Mouse (Mus musculus) brain, embryonic 14.5 days (tissue): Measurements from ENCODE around the gene Bcl11a.

Experiments
- CTCF ChIP-seq: fragments of 200-500 bp; IDR thresholded peaks from 2 replicates; pipeline ENCODE4 v1.5.1; 2012; ENCODE audit warnings: inconsistent platforms, mild to moderate bottlenecking, moderate library complexity, borderline replicate concordance; ENCODE audit not compliant: insufficient read depth, insufficient read length; ENCODE audit errors: extremely low read depth
- POLR2A ChIP-seq: fragments of 200-500 bp; IDR thresholded peaks from 2 replicates; pipeline ENCODE4 v1.6.1; 2012; ENCODE audit warnings: mild to moderate bottlenecking, inconsistent platforms, borderline replicate concordance; ENCODE audit not compliant: poor library complexity, insufficient read depth, insufficient read length, severe bottlenecking; ENCODE audit errors: extremely low read depth

- TF ChIP-seq POLR2A (no peak), CTCF (no peak)
Measured at GRCm38 (mm10) chr11:24122899-24123298, 45.0 kb downstream of the Bcl11a start.
